7 mouse cellular contexts compared by ENCODE assay signal in genomic region chr10:22730266-22730991, GRCm38 (mm10). TPM values are rescaled to one million over a fixed set of nuclear protein-coding genes. Genes with fewer than 3 reads are reported as not detected.
DNase-seq lines count a peak whose midpoint lies in the region; ATAC-seq and TF ChIP-seq lines count a peak whose summit lies in the region.

No protein-coding gene starts in this region.

- 2% methylated on average over 39 of the region's 39 CpGs for WGBS in forebrain, embryonic 11.5 days
- under 1% methylated on average over 39 of the region's 39 CpGs for WGBS in limb, embryonic 13.5 days
- under 1% methylated on average over 39 of the region's 39 CpGs for WGBS in neural tube, embryonic 15.5 days

- no peaks in the 10 kb centered on the region for H3K27me3 ChIP-seq in forebrain, embryonic 11.5 days (ENCODE audit: control insufficient read depth, insufficient read depth, low read length)
- H3K27me3 ChIP-seq in limb, embryonic 13.5 days = no peaks in the 10 kb centered on the region
- no peaks in the 10 kb centered on the region for H3K27me3 ChIP-seq in neural tube, embryonic 15.5 days (replicated peaks)

- ATAC-seq in forebrain, embryonic 11.5 days (replicated peaks; ENCODE audit: low FRiP score) = peak; percentile 79
- peak; percentile 51 for ATAC-seq in limb, embryonic 13.5 days (ENCODE audit: low FRiP score, low read depth)
- peak; percentile 79 for ATAC-seq in neural tube, embryonic 15.5 days (ENCODE audit: low FRiP score)

- H3K4me3 ChIP-seq in bone marrow macrophage, adult 2 months (ENCODE audit: insufficient read depth, low read length) = peak overlapping the region; percentile 80
- peak overlapping the region; percentile 96 for H3K4me3 ChIP-seq in forebrain, embryonic 11.5 days (ENCODE audit: low read depth, low read length)
- H3K4me3 ChIP-seq in limb, embryonic 13.5 days = peak overlapping the region; percentile 98
- peak overlapping the region; percentile 99 for H3K4me3 ChIP-seq in neural tube, embryonic 15.5 days (replicated peaks)

- intact Hi-C loops in left cerebral cortex, postnatal 14 days (cut with DNase I) = no loop called here
- intact Hi-C loops in left cerebral cortex, postnatal 36 days (cut with DNase I) = no loop called here

- 0 out of 2 replicates have a peak overlapping the region, but pooled peaks have one; percentile 5 for H3K27ac ChIP-seq in bone marrow macrophage, adult 2 months (ENCODE audit: insufficient read depth, low read depth, low read length)
- H3K27ac ChIP-seq in forebrain, embryonic 11.5 days (ENCODE audit: low read depth, low read length) = peak overlapping the region; percentile 82
- peak overlapping the region; percentile 76 for H3K27ac ChIP-seq in limb, embryonic 13.5 days
- H3K27ac ChIP-seq in neural tube, embryonic 15.5 days (replicated peaks) = peak overlapping the region; percentile 97

- peaks cover 27% of the 10 kb centered on the region for H3K4me1 ChIP-seq in bone marrow macrophage, adult 2 months (ENCODE audit: control insufficient read depth, insufficient read depth, low read length)
- peaks cover 10% of the 10 kb centered on the region for H3K4me1 ChIP-seq in forebrain, embryonic 11.5 days (replicated peaks; ENCODE audit: control insufficient read depth, insufficient read depth, low read length)
- peaks cover 23% of the 10 kb centered on the region for H3K4me1 ChIP-seq in limb, embryonic 13.5 days
- H3K4me1 ChIP-seq in neural tube, embryonic 15.5 days = peaks cover 40% of the 10 kb centered on the region

- peak; percentile 22 to 27 for DNase-seq in left cerebral cortex, postnatal 14 days (ENCODE audit: low spot score in 2 of 2)
- DNase-seq in left cerebral cortex, postnatal 36 days (ENCODE audit: low spot score in 2 of 2) = no peak
- DNase-seq in forebrain, embryonic 11.5 days (ENCODE audit: low spot score) = no peak
- DNase-seq in adrenal gland, adult (ENCODE audit: inconsistent age in 2 of 2, low spot score in 1 of 2) = no peak

- H3K9ac ChIP-seq in forebrain, embryonic 11.5 days (ENCODE audit: low read length) = peak overlapping the region; percentile 98
- H3K9ac ChIP-seq in limb, embryonic 13.5 days = peak overlapping the region; percentile 95
- peak overlapping the region; percentile 98 for H3K9ac ChIP-seq in neural tube, embryonic 15.5 days (replicated peaks)

- no peaks in the 10 kb centered on the region for H3K9me3 ChIP-seq in forebrain, embryonic 11.5 days (ENCODE audit: control insufficient read depth, low read length)
- no peaks in the 10 kb centered on the region for H3K9me3 ChIP-seq in limb, embryonic 13.5 days
- no peaks in the 10 kb centered on the region for H3K9me3 ChIP-seq in neural tube, embryonic 15.5 days (replicated peaks)

- H3K4me2 ChIP-seq in forebrain, embryonic 11.5 days (ENCODE audit: low read depth, low read length, severe bottlenecking) = peak overlapping the region; percentile 90
- peak overlapping the region; percentile 93 for H3K4me2 ChIP-seq in limb, embryonic 13.5 days (replicated peaks)
- peak overlapping the region; percentile 94 for H3K4me2 ChIP-seq in neural tube, embryonic 15.5 days

- TF ChIP-seq POLR2A in bone marrow macrophage, adult 2 months (IDR thresholded peaks at IDR 0.05; ENCODE audit: borderline replicate concordance, low read depth, low read length) = no peak

- H3K36me3 ChIP-seq in forebrain, embryonic 11.5 days (ENCODE audit: control insufficient read depth, insufficient read depth, low read length) = no peaks in the 10 kb centered on the region
- no peaks in the 10 kb centered on the region for H3K36me3 ChIP-seq in limb, embryonic 13.5 days
- H3K36me3 ChIP-seq in neural tube, embryonic 15.5 days = no peaks in the 10 kb centered on the region

- TF ChIP-seq CTCF in bone marrow macrophage, adult 2 months (IDR thresholded peaks at IDR 0.05; ENCODE audit: low read depth, low read length) = no peak

RNA-seq across cellular contexts. Expression of gene Tbpl1, which starts 1.3 kb away (rescaled TPM):
- total RNA-seq in left cerebral cortex, postnatal 14 days (2021) = 10 to 100 TPM; 62.5 to 63.6 TPM
- total RNA-seq in left cerebral cortex, postnatal 36 days (2021) = 10 to 100 TPM; 61.5 to 69.7 TPM
- 39.2 and 44.5 TPM in 2 replicates for polyA plus RNA-seq in bone marrow macrophage, adult 2 months (2012; ENCODE audit: insufficient read depth, insufficient read length, missing spikeins)
- polyA plus RNA-seq in forebrain, embryonic 11.5 days (2014; fragmentation: Nextera tagmentation; extraction: Ambion mirVana) = 109 and 111 TPM in 2 replicates
- polyA plus RNA-seq in limb, embryonic 13.5 days (2015; fragmentation: Nextera tagmentation; extraction: Ambion mirVana) = 63.5 and 72.1 TPM in 2 replicates
- polyA plus RNA-seq in neural tube, embryonic 15.5 days (2015; fragmentation: Nextera tagmentation; extraction: Ambion mirVana) = 72.4 and 88.3 TPM in 2 replicates

Comparison
In these comparisons a context has a peak if more than half of its experiments do, and no peak if none do; other contexts are left out.
1. DNase-seq: peak in left cerebral cortex, postnatal 14 days (2 of 2); none in left cerebral cortex, postnatal 36 days (0 of 2), forebrain, embryonic 11.5 days (single experiment) and adrenal gland, adult (0 of 2).
2. H3K27ac ChIP-seq: peak in every context shown above with its lines; median percentile 97 in neural tube, embryonic 15.5 days; 82 in forebrain, embryonic 11.5 days; 76 in limb, embryonic 13.5 days; 5 in bone marrow macrophage, adult 2 months.
3. Peak in every context shown above with its lines, with median percentiles within 50 percentile points of each other: H3K4me3 ChIP-seq, ATAC-seq, H3K4me2 ChIP-seq and H3K9ac ChIP-seq.